Mouse (Mus musculus): Measurements from ENCODE around the gene Cd300ld2.
"Not testable (repeated sequence)": the region's sequence is repeated elsewhere in the genome, so short reads cannot be mapped to it uniquely, and the experiment has no call there.

Gene Cd300ld2

GRCm38 (mm10) chr11:115016093-115016492, at the start of gene Cd300ld2:
Cd300ld2 (minus strand) TSS chr11:115016193.
- in situ Hi-C loops (cut with MboI): not testable (repeated sequence)

DNA sequence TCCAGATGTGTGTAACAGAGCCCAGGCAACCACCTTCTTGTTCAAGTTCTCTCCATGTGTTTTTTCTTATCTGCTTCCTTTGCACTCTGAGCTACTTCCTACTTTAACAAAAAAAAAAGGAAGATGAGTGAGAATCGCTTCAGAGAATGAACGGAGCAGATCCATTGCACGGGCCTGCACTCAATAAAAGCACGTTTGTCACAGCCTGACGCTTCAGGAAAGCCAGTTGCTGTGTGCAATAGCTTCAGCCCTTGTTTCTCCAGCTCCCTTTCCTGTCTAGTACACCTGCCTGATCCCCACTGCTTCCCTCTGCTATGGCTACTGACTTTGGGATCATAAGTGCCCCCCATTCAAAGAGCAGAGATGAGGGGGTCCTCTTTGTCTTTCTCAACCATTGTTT, 46.1 kb upstream of the Cd300ld2 start, which contains the start of gene Cd300e:
TSS of gene Cd300e (minus strand) at position 101 of the 400 bp plus-strand sequence.
- in situ Hi-C loops (cut with MboI): no loop called here

- in situ Hi-C loops (cut with MboI): no loop called here
These were observed 43.8 kb upstream of the Cd300ld2 start for GRCm38 (mm10) chr11:115059797-115060196.

GRCm38 (mm10) chr11:115058701-115059100, 42.7 kb upstream of the Cd300ld2 start:
- in situ Hi-C loops (cut with MboI): no loop called here

- in situ Hi-C loops (cut with MboI): no loop called here
These were observed 38.5 kb upstream of the Cd300ld2 start for GRCm38 (mm10) chr11:115054537-115054936.

DNA sequence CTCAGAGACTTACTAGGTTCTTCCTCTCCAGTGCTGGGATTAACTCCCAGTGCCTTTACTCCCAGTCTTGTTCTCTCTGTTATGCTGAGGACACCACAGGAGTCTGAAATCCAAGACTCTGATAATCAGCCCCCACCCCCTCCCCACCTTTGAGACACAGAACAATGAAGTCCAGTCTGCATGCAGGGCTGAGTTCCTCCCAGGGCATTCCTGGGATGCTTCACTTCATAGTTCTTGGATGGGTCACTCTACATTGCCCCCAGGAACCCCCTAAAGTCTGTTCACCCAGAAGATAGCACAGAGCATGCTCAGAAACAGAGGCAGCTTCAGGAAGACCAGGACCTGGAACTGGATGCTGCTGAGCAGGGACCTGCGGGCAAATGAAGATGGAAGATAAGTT, 37.0 kb upstream of the Cd300ld2 start:
- in situ Hi-C loops (cut with MboI): no loop called here

- in situ Hi-C loops (cut with MboI): no loop called here
These were observed 36.2 kb upstream of the Cd300ld2 start for GRCm38 (mm10) chr11:115052206-115052605.

DNA sequence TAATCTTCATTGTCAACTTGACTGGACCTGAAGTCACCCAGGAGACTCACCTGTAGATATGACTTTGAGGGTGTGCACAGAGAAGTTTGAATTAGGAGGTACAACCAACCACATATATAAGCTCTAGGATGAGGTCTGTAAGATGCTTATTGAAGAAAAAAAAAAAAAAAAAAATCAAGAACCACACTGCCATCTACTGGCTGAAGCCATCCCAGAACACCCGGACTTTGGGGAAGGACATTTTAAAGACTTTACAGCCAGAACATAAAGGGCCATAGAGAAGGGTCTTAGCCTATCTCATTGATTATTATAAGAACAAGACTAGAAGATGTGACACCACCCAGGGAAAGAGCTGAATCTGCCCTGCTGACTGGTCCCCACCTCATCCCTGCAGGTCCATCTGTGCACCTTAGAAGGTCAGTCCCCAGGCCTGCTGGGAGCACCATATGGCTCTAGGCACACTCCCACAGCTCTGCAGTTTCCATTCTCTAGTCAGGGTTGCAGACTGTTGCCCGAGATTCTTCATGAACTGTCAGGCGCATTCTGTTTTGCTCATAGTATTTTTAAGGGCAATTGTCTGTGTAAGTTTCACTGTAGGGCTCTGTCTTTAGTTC, 33.4 kb upstream of the Cd300ld2 start:
- in situ Hi-C loops (cut with MboI): no loop called here

DNA sequence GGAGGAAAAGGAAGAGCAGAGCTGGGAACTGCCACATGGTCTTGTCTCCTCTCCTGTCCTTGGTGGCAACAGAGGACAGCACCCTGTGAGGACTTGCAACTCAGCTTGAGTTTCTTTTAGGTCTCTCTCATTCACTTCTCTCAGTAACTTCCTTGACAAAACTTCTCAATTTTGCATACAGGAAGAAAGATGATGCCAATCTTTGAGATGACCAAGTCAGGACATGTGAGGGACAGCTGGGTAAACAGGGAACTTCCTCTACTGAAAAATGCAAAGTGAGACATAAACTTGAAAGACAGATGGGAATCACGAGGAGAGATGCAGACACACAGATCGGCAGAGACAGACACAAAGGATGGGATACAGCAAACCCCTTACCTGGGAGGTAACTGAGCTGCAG, 32.3 kb upstream of the Cd300ld2 start, which contains the start of gene Cd300ld3:
TSS of gene Cd300ld3 (minus strand) at position 151 of the 400 bp plus-strand sequence.
- in situ Hi-C loops (cut with MboI): no loop called here

DNA sequence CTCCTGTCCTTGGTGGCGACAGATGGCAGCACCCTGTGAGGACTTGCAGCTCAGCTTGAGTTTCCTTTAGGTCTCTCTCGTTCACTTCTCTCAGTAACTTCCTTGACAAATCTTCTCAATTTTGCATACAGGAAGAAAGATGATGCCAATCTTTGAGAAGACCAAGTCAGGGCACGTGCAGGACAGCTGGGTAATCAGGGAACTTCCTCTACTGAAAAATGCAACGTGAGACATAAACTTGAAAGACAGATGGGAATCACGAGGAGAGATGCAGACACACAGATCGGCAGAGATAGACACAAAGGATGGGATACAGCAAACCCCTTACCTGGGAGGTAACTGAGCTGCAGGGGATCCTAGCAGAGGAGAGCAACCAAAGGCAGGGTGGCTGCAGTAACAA, 21.7 kb upstream of the Cd300ld2 start, which contains the start of gene Cd300ld5:
TSS of gene Cd300ld5 (minus strand) at position 101 of the 400 bp plus-strand sequence.
- in situ Hi-C loops (cut with MboI): not testable (repeated sequence)

- in situ Hi-C loops (cut with MboI): not testable (repeated sequence)
These were observed 10.9 kb upstream of the Cd300ld2 start, which contains the start of gene Cd300ld4 for GRCm38 (mm10) chr11:115026912-115027311. Cd300ld4 (minus strand) TSS chr11:115027012.

DNA sequence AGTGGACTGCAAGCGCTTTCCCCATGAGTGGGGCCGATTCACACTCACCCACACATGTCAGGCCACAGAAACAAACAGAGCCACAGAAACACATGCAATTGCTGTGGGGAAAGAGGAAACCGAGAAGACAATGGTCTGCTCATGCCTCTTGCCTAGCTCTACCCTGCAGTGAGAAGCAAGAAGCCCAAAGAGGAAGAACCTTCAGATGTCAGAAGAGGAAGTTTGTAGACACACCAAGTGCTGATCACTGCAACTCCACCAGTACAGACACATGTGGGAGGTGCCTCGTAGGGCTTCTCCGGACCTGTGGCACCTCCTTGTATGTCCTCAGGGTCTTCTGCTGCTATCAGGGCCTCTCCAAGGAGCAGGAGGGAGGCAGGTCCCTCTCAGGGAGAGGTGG, 11.9 kb downstream of the Cd300ld2 start:
- in situ Hi-C loops (cut with MboI): no loop called here

GRCm38 (mm10) chr11:115001474-115002040, 14.4 kb downstream of the Cd300ld2 start, which contains the start of gene Cd300c2:
Cd300c2 (minus strand) TSS chr11:115001880.
- in situ Hi-C loops (cut with MboI): no loop called here

GRCm38 (mm10) chr11:114989793-114990192, 26.2 kb downstream of the Cd300ld2 start, which contains the start of gene Cd300ld:
Cd300ld (minus strand) TSS chr11:114989922.
- in situ Hi-C loops (cut with MboI): no loop called here

DNA sequence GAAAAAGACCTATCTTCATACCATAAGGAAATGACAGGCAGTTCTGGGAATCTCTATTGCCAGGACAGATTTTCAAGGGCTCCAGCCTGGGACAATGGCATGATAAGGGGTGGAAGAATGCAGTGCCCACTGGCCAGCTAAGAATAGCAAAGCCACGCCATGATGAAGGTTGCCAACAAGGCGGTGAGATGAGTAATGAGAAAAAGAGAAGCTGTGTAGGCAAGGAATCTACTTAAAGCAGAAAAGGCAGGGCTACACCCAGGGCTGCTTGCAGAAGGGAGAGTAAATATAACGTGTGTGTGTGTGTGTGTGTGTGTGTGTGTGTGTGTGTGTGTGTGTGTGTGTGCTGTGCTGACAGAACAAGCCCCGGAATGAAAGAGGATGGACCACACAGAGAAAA, 34.1 kb downstream of the Cd300ld2 start:
- in situ Hi-C loops (cut with MboI): no loop called here

DNA sequence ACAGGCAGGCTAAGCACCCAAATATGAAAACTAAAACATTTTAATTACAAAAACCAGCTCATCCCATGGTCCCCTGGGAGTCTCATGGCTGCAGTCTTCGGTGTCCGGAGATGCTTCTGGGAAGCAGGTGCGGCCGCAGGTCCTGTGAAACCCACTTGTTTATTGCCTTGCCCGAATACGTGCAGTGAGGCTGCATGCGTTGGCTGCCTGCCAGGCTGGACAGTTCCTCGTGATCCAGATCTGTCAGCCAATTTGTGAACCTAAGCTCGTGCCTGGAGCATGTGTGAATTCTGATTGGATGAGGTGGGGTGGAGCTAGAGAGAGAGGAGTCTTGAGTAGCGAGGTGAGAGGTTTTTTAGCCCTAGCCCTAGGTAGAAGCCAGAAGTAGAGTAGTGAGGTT, 43.3 kb downstream of the Cd300ld2 start:
- in situ Hi-C loops (cut with MboI): no loop called here

- in situ Hi-C loops (cut with MboI): no loop called here
These were observed 47.2 kb downstream of the Cd300ld2 start, which contains the start of gene Cd300c for GRCm38 (mm10) chr11:114968752-114969207. Cd300c (minus strand) TSS chr11:114969157.

GRCm38 (mm10) chr11:114965182-114965828, 50.7 kb downstream of the Cd300ld2 start:
- in situ Hi-C loops (cut with MboI): no loop called here

- in situ Hi-C loops (cut with MboI): no loop called here
These were observed 55.6 kb downstream of the Cd300ld2 start for GRCm38 (mm10) chr11:114960369-114960768.
